In the genomic region with DNA sequence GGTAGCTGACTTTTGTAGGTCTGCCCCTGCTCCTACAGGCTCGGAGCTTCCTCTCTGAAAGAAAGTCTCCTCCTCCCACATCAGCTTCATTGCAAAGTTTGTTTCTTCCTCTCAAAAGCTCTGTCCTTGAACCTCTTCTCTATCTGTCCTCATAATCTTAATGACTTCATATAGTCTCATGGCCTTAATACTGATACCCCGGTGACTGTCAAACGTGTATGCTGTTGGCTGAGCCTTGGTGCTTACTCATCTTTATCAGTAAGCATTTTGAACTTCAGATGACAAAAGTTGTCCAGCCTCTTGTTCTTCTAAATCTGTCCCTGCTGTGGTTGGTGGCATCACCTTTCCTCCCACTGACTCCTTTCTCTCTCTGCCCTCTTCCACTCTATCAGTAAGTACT, we compare ENCODE assay signal across 22 mouse cellular contexts. TPM values are rescaled to one million over a fixed set of nuclear protein-coding genes. Genes with fewer than 3 reads are reported as not detected.
DNase-seq lines count a peak whose midpoint lies in the region; ATAC-seq and TF ChIP-seq lines count a peak whose summit lies in the region.
"Had no signal": no experiment of that assay in that cellular context is flagged by ENCODE, and none has a peak within 500 bp of the region (broad histone marks: within the 10 kb centered on the region; RNA-seq: fewer than 3 reads in every experiment).

No protein-coding gene starts in this region.

- no peak overlapping the region for H3K4me2 ChIP-seq in liver, embryonic 12.5 days
- H3K4me2 ChIP-seq in liver, postnatal 0 days (ENCODE audit: low read depth, low read length), result no peak overlapping the region
- H3K4me2 ChIP-seq: embryonic facial prominence, embryonic 12.5 days; forebrain, embryonic 13.5 days; forebrain, embryonic 15.5 days had no signal

- no peaks in the 10 kb centered on the region for H3K36me3 ChIP-seq in liver, embryonic 12.5 days
- no peaks in the 10 kb centered on the region for H3K36me3 ChIP-seq in liver, postnatal 0 days (replicated peaks; ENCODE audit: insufficient read depth, low read length)
- H3K36me3 ChIP-seq in G1E (replicated peaks), result peaks cover 6% of the 10 kb centered on the region
- H3K36me3 ChIP-seq: embryonic facial prominence, embryonic 10.5 days; embryonic facial prominence, embryonic 12.5 days; forebrain, embryonic 15.5 days had no signal

- no peak for TF ChIP-seq EP300 in liver, postnatal 0 days (IDR thresholded peaks at IDR 0.05; ENCODE audit: low read depth)

- no peak overlapping the region for H3K9ac ChIP-seq in liver, embryonic 12.5 days
- no peak overlapping the region for H3K9ac ChIP-seq in liver, postnatal 0 days (replicated peaks)
- H3K9ac ChIP-seq: embryonic facial prominence, embryonic 12.5 days; forebrain, embryonic 13.5 days; forebrain, embryonic 15.5 days; forebrain, postnatal 0 days had no signal

- ATAC-seq in liver, embryonic 12.5 days, result no peak
- no peak for ATAC-seq in liver, postnatal 0 days
- ATAC-seq in G1E (ENCODE audit: extremely low read depth, insufficient number of reproducible peaks, low FRiP score, poor library complexity, severe bottlenecking), result peak; percentile 63
- 0 out of 2 replicates have a peak, but pooled peaks have one; percentile 10 for ATAC-seq in megakaryocyte-erythroid progenitor cell, adult 5-6 weeks (replicated peaks; ENCODE audit: low FRiP score, low TSS enrichment, poor library complexity, severe bottlenecking)
- ATAC-seq: activated CD4-positive, CD25-positive, alpha-beta regulatory T cell, adult 4 months; forebrain, embryonic 13.5 days; forebrain, embryonic 15.5 days; forebrain, postnatal 0 days; Patski had no signal

- WGBS in liver, embryonic 12.5 days (ENCODE audit: insufficient replicate concordance), result 55% methylated on average over 3 of the region's 3 CpGs
- 55% methylated on average over 3 of the region's 3 CpGs for WGBS in liver, postnatal 0 days (ENCODE audit: insufficient replicate concordance)

- peaks cover 48% of the 10 kb centered on the region for H3K4me1 ChIP-seq in liver, embryonic 12.5 days
- H3K4me1 ChIP-seq in liver, postnatal 0 days (ENCODE audit: insufficient read depth), result peaks cover 6% of the 10 kb centered on the region; the same call in 1 of the 2 replicates
- H3K4me1 ChIP-seq in G1E (ENCODE audit: insufficient read depth, low read depth, low read length), result peaks cover 47% of the 10 kb centered on the region

- TF ChIP-seq CTCF in liver, postnatal 0 days (IDR thresholded peaks at IDR 0.05; ENCODE audit: low read depth), result no peak
- no peak for TF ChIP-seq CTCF in G1E (IDR thresholded peaks at IDR 0.05; ENCODE audit: low read depth, low read length)

- DNase-seq in liver, postnatal 0 days, result no peak
- DNase-seq in G1E (ENCODE audit: low spot score), result no peak
- no peak for DNase-seq in cerebellum, postnatal 4 days (ENCODE audit: low spot score in 2 of 2)
- DNase-seq in adrenal gland, postnatal 14 days, result no peak
- DNase-seq: adrenal gland, adult 8-10 months; adrenal gland, postnatal 25 days; cerebellum, adult 11 months; cerebellum, adult 18-20 months; cerebellum, adult 8-10 months; cerebellum, adult 9-11 months; cerebellum, postnatal 14 days; cerebellum, postnatal 36 days; forebrain, postnatal 0 days had no signal

- H3K27me3 ChIP-seq in liver, embryonic 12.5 days (replicated peaks), result no peaks in the 10 kb centered on the region
- H3K27me3 ChIP-seq in liver, postnatal 0 days (ENCODE audit: insufficient read depth, low read length), result no peaks in the 10 kb centered on the region
- H3K27me3 ChIP-seq in G1E (ENCODE audit: insufficient read depth, low read length), result no peaks in the 10 kb centered on the region
- H3K27me3 ChIP-seq: CH12.LX; embryonic facial prominence, embryonic 12.5 days; forebrain, embryonic 13.5 days; forebrain, embryonic 15.5 days; Patski had no signal

- no peaks in the 10 kb centered on the region for H3K9me3 ChIP-seq in liver, embryonic 12.5 days (replicated peaks)
- no peaks in the 10 kb centered on the region for H3K9me3 ChIP-seq in liver, postnatal 0 days (ENCODE audit: low read length)
- no peaks in the 10 kb centered on the region for H3K9me3 ChIP-seq in G1E (replicated peaks)
- H3K9me3 ChIP-seq: embryonic facial prominence, embryonic 10.5 days; embryonic facial prominence, embryonic 12.5 days; forebrain, embryonic 13.5 days; forebrain, embryonic 15.5 days had no signal

- H3K27ac ChIP-seq in liver, embryonic 12.5 days, result 0 out of 2 replicates have a peak overlapping the region, but pooled peaks have one; percentile 13
- H3K27ac ChIP-seq in liver, postnatal 0 days (ENCODE audit: low read depth), result no peak overlapping the region
- H3K27ac ChIP-seq: embryonic facial prominence, embryonic 10.5 days; embryonic facial prominence, embryonic 12.5 days; forebrain, embryonic 13.5 days; forebrain, embryonic 15.5 days had no signal

- no peak overlapping the region for H3K4me3 ChIP-seq in liver, embryonic 12.5 days
- H3K4me3 ChIP-seq in liver, postnatal 0 days (ENCODE audit: low read depth, low read length), result no peak overlapping the region
- no peak overlapping the region for H3K4me3 ChIP-seq in G1E (ENCODE audit: low read depth, low read length)
- H3K4me3 ChIP-seq: embryonic facial prominence, embryonic 10.5 days; embryonic facial prominence, embryonic 12.5 days; forebrain, embryonic 13.5 days; forebrain, embryonic 15.5 days had no signal

RNA-seq across cellular contexts. Expression of gene Gadd45a, which starts 8.2 kb away (rescaled TPM):
- polyA plus RNA-seq in liver, embryonic 12.5 days (2016; fragmentation: Nextera tagmentation; extraction: Ambion mirVana), result 88.3 and 96.9 TPM in 2 replicates
- 49.5 and 65.0 TPM in 2 replicates for polyA plus RNA-seq in liver, postnatal 0 days (2015; fragmentation: Nextera tagmentation; extraction: Ambion mirVana)
- total RNA-seq in G1E (2014; fragmentation: Nextera tagmentation) (118 and 134 TPM in 2 replicates), G1E (2017) (110 and 118 TPM in 2 replicates)
- 111 and 121 TPM in 2 replicates for polyA plus RNA-seq in G1E (2012)
- total RNA-seq in megakaryocyte-erythroid progenitor cell, adult 5-6 weeks (2014; fragmentation: Nextera tagmentation), result 40.4 and 43.7 TPM in 2 replicates
- total RNA-seq in megakaryocyte-erythroid progenitor cell, adult 5-6 weeks (2017), result 94.9 and 97.9 TPM in 2 replicates
- total RNA-seq in adrenal gland, postnatal 14 days (2021), result 15.1 and 25.8 TPM in 2 replicates

Comparison
In these comparisons a context has a peak if more than half of its experiments do, and no peak if none do; other contexts are left out.
1. ATAC-seq: peak in G1E (single experiment) and megakaryocyte-erythroid progenitor cell, adult 5-6 weeks (single experiment); none in liver, embryonic 12.5 days (single experiment) and liver, postnatal 0 days (single experiment).